Mouse (Mus musculus) layer of hippocampus, adult 18-20 months (tissue): ENCODE data around the gene Fcer1g. TPM values are rescaled to one million over a fixed set of nuclear protein-coding genes. Genes with fewer than 3 reads are reported as not detected.
A peak's percentile ranks its signal among the peaks of the same experiment; 100 is the strongest.

ENCODE experiments used
- DNase-seq, 2 experiments: peaks; one replicate each; pipeline ENCODE4 v3.0.0; 2022; ENCODE audit warnings: low spot score in 2 of 2
- long read RNA-seq: library from polyadenylated mRNA; stranded (forward); transcript quantifications from one replicate; pipeline ENCODE4 v2.0.0, GENCODE M21; 2021
- total RNA-seq, 2 experiments: library from RNA; stranded (reverse); gene quantifications; 2 replicates each; pipeline ENCODE4 v1.2.3; 2021

Fcer1g gene
- 10 to 100 TPM; 16.3 to 20.8 TPM for total RNA-seq
- long read RNA-seq, transcript Fcer1g-201 (5 exons, 674 nt) = major isoform, 9 of 12 reads
- long read RNA-seq, partial matches to known transcripts = 1 of 12 reads
- long read RNA-seq, other reads (novel, unspliced or antisense) = 2 of 12 reads

GRCm38 (mm10) chr1:171234126-171234525, at the start of gene Fcer1g:
Gene Fcer1g (minus strand): TSS chr1:171234365.
- no peak for DNase-seq

GRCm38 (mm10) chr1:171283188-171284160, 49.3 kb upstream of the Fcer1g start:
- peak in 1 of 2 experiments; percentile 3 for DNase-seq

GRCm38 (mm10) chr1:171282086-171282805, 48.1 kb upstream of the Fcer1g start:
- peak in 1 of 2 experiments; percentile 2 for DNase-seq

GRCm38 (mm10) chr1:171281528-171281923, 47.4 kb upstream of the Fcer1g start:
- peak; percentile 67 to 87 for DNase-seq

- peak; percentile 94 to 97 for DNase-seq
Measured at GRCm38 (mm10) chr1:171280916-171281527, 46.9 kb upstream of the Fcer1g start, which contains the start of gene Ppox. Gene Ppox (minus strand): TSS chr1:171281186.

- no peak for DNase-seq
Measured at GRCm38 (mm10) chr1:171280250-171280915, 46.2 kb upstream of the Fcer1g start.

GRCm38 (mm10) chr1:171279721-171280120, 45.6 kb upstream of the Fcer1g start:
- no peak for DNase-seq

- no peak for DNase-seq
Measured at GRCm38 (mm10) chr1:171279012-171279705, 45.0 kb upstream of the Fcer1g start.

- no peak for DNase-seq
Measured at GRCm38 (mm10) chr1:171278436-171278835, 44.3 kb upstream of the Fcer1g start.

GRCm38 (mm10) chr1:171277736-171278135, 43.6 kb upstream of the Fcer1g start:
- DNase-seq = no peak

- DNase-seq = no peak
Measured at GRCm38 (mm10) chr1:171276110-171276748, 42.1 kb upstream of the Fcer1g start.

- no peak for DNase-seq
Measured at GRCm38 (mm10) chr1:171275144-171275734, 41.1 kb upstream of the Fcer1g start.

- DNase-seq = no peak
Measured at GRCm38 (mm10) chr1:171274171-171274570, 40.0 kb upstream of the Fcer1g start.

- DNase-seq = no peak
Measured at GRCm38 (mm10) chr1:171272086-171272485, 37.9 kb upstream of the Fcer1g start.

- no peak for DNase-seq
Measured at GRCm38 (mm10) chr1:171271622-171272021, 37.5 kb upstream of the Fcer1g start.

GRCm38 (mm10) chr1:171271196-171271595, 37.0 kb upstream of the Fcer1g start:
- no peak for DNase-seq

- no peak for DNase-seq
Measured at GRCm38 (mm10) chr1:171270573-171270900, 36.4 kb upstream of the Fcer1g start.

- peak; percentile 94 to 96 for DNase-seq
Measured at GRCm38 (mm10) chr1:171269848-171270572, 35.8 kb upstream of the Fcer1g start, which contains the start of gene B4galt3. Gene B4galt3 (plus strand): TSS chr1:171270328.
